Mouse (Mus musculus): ENCODE results near the gene Myh3.

- TF ChIP-seq CTCF (IDR thresholded peaks at IDR 0.05; ENCODE audit: borderline replicate concordance, extremely low read depth, insufficient read depth, insufficient read length) (peak; percentile 62; the same call in 1 of the 2 replicates), POLR2A (IDR thresholded peaks at IDR 0.05; ENCODE audit: borderline replicate concordance, extremely low read depth, insufficient read depth, insufficient read length, poor library complexity, severe bottlenecking) (no peak)
Observed at GRCm38 (mm10) chr11:67100169-67100568, 22.1 kb downstream of the Myh3 start.
